Mouse (Mus musculus) urinary bladder, adult 2 months (tissue): ENCODE results near the gene Shroom3. TPM values are rescaled to one million over a fixed set of nuclear protein-coding genes. Genes with fewer than 3 reads are reported as not detected.

Source experiments
- DNase-seq: peaks from one replicate; pipeline ENCODE4 v3.0.0; 2022; ENCODE audit warnings: low spot score
- polyA plus RNA-seq: library from polyadenylated mRNA; depleted of rRNA; stranded (reverse); fragments of >200 nt; gene quantifications from 2 replicates; pipeline ENCODE4 v1.2.3, GENCODE M21; 2012

Gene Shroom3
- polyA plus RNA-seq, 1 experiment = 26.5 TPM

DNA sequence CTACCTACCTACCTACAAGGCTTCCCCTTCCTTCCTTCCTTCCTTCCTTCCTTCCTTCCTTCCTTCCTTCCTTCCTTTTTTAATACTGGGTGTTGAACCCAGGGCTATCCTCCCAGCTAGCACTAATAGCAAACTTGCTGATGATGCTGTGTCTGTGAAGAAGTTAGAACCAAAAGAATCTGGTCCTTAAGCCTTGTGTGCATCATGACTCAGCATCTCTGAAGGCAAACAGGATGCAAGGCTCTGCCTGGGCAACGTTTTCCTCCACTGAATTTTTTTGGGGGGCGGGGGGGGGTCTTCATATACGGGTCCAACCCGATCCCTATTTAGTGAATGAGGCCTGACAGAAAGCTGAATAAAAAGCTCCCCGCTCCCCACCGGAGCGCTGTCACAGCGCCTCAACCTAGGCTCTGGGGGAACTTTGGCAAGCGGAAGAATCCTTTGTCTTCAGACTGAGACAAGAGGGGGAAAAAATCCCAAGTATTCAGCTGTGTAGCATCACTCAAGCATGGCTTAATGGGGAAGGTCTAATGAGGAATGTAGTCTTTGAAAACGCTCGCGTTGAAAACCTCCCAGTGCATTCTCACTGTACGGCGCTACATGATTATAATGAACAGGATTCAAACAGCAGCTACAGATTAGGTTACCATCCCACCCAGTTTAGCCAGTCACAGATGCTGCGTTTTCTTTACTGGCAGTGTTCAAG is 15.0 kb downstream of the Shroom3 start:
- DNase-seq = no peak

DNA sequence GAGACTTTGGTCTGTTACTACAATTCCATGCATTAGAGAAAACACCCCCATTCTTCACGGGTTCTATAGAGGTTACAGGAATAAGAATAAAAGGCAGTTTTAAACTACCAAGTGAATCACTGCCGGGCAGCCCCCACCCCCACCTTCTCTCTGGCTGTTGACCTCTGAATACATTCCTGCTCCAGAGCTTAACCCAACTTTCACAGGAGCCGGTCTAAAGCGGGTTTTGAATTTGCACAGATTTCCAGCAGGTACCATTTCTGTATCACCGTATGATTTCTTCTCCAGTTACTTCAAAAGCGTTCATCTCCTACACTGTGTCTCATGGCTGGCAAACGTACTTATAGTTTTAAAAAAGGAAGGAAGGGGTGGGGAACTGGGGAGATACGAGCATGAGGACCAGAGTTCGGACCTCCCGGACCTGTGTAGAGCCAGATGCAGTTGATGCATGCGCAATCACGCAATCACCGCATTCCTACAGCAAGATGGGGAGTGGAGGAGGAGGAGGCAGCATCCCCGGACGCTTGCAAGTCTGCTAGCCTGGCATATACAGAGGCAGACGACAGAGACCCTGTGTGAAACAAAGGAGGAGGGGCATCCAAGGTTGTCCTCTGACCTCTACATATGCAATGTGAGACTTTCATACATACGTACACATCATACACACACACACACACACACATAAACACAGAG is 15.7 kb downstream of the Shroom3 start:
- DNase-seq = no peak

DNA sequence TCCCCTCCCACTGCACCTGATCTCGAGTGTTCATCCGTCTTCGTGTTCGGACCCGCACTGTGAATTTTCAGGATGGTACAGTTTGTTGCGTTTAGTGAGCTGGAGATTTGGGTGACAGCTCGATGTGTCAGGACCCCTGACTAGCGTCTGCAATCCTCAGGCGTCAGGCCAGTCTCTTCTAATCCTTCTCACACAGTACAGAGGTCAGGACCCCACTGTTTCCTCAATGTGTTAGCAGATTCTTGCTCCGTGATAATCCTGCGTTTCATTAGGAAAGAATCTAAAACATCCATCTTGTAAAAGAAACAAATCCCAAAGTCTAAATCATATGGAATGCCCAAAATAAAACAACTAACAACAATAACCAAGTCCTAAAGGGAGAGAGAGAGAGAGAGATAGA is 18.5 kb downstream of the Shroom3 start:
- DNase-seq = no peak

DNA sequence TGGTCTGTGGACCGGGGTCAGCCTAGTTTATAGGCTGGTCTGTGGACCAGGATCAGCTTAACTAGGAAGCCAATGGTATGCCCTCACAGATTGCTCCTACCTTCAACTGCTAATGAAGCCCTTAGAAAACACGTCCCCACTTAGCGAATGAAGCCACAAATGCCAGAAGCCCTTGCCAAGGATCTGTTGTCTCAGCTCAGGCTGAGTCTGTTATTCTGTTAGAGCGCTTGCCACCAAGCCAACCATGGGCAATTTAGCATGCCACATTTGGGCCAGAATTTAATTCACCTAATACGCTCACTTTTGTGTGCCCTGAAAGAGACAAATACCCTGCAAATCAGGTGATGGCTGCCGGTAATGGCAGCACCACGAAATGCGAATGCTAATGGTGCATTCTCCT is 20.4 kb downstream of the Shroom3 start:
- no peak for DNase-seq

DNA sequence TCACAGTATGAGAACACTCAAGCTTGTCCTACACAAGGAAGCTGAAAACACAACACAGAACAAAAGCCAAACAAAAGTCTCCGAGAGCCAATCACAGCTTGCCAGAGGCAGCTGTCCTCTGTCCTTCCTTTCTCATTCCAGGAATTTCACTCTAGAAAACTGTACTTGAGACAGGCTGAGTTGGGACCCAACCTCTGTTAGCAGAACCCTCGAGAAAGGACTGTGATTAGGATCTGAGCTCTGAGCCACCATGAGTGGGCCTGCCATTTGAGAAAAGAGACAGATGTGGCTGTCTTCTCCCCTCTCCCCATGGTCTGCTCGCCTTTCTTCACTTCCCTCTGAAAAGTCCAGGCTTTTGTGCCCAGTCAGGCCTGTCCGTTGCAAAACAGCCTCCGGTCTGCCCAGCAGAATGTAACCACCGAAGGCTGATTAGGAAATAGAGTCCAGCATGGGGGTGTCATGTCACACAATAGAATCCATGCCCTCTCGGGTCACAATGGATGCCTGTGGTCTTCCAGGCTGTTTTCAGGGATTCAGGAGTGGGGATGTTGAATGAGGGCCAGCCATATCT is 24.8 kb downstream of the Shroom3 start:
- DNase-seq = no peak

DNA sequence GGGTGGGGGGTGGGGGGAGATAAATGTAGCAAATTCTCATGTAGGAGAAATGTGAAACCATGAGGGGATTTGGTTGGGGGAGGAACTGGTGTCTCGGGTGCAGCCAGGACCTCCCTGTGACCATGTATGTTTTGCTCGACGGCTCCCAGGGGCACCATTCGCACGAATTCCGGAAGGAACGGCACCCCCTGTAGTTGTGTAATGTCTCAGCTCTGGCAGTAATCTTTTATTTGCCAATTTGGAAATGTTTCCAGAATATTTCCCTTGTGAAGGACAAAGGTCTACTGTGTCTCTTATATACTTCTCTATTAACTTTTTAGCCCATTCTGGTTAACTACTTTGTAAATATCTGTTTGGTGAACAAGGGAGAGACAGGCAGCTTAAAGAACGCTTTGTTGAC is 27.5 kb downstream of the Shroom3 start:
- DNase-seq = no peak

DNA sequence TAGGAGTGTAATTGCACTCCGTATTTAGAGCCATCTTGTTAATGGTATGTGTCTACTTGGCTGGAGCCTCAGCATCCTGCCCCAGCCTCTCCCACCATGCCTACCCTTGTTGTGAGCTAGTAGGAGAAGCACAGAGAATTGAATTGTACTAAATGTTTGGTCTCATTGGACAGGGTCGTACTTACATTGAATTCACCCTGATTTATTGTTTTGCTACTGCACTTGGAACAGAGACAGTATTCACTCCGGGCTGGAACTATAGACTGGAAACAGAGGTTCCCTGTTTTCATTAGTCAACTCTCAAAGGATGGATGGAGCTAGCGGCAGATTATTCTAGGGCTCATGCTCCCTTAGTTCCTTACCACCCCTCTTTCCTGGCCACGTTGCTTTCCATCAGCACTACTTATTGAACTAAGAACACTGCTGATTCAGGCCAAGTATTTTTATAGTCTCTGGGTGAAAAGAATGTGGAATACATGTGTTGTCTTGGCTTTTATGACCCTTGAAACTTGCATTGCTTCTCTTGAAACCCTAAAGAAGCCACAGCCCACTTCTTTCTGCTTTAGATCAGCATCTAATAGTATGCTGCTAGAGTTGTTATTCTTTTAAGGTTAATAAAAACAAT is 28.5 kb downstream of the Shroom3 start:
- DNase-seq = no peak

DNA sequence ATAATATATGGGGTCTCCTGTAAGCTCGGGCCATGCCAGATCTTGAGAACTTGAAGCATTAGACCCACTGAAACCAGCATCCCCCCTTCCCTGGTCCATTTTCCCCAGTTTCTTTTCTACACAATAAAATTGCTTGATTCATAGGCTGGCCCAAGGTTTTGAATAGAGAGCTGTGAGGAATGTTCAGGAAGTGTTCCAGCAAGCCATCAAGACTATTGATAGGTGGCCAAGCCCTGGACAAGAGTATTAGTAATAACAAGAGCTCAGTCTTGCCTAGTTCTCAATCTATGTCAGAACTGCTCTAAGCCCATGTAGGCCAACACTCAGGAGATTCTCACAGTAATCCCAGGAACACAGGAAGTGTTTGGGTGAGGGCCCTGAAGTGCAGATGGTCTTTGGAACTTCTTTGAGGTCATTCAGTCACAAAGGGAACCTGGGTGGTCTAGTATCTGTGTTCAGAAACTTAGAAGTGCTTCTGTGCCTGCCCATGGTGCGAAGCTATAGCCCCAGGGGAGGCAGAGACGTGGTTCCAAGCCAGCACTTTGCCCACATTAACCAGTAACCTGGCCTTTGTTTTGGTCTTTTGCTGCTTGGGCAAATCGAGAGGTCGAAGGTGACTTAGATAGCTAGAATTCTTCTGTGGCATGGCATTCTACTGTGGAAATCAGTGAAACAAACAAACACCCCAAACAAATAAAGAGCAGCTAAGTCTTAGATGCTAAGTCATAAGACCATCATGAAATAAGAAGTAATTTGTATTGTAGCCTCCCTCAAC is 29.6 kb downstream of the Shroom3 start:
- no peak for DNase-seq

DNA sequence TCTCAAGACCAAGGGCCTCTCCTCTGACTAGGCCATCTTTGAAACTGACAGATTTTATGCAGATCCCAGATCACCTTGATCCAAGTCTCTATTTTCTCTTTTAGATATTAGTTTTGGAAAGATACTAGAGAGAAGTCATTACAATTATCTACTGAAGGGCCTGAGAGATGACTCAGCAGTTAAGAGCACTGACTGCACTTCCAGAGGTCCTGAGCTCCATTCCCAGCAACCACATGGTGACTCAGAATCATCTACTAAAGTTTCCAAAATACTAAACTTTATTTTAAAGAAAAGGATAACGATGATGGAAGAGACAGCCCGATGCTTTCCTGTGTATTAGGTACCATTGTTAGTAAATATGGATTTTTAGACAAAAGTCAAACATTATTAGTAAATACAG is 31.7 kb downstream of the Shroom3 start:
- DNase-seq = no peak

DNA sequence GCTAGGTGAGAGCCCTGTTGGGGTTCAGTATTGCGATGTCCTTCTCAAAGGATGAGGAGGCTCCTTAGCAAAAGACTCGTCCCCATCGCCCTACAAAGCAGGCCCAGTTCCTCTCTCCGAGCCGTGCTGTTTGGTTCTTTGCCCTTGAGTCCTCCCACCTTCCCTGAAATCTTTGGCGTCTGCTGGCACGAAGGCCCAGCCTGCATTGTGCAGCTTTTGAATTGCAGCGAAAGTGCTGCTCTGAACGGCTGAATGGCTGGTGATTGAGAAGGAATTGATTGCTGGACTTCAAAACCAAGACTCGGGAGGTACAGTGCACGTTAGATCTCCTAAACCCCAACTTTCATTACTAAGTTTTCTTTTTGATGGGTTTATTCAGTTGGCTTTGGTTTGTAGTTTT is 32.1 kb downstream of the Shroom3 start:
- no peak for DNase-seq

DNA sequence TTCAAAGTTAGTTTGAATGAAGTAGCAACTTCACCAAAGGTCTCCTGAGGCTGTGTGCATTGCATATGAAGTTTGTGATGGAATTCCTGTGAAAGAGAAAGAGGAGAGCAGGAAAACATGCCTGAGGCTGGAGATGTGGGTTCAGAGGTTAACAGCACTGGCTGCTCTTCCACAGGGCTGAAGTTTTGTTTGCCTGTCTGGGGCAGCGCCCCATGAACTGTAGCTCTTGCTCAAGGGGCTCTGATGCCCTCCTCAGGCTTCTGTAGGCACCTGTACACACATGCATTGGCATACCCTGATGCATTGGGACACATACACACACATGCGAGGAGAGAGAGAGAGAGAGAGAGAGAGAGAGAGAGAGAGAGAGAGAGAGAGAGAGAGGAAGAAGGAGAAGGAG is 32.7 kb downstream of the Shroom3 start:
- no peak for DNase-seq

DNA sequence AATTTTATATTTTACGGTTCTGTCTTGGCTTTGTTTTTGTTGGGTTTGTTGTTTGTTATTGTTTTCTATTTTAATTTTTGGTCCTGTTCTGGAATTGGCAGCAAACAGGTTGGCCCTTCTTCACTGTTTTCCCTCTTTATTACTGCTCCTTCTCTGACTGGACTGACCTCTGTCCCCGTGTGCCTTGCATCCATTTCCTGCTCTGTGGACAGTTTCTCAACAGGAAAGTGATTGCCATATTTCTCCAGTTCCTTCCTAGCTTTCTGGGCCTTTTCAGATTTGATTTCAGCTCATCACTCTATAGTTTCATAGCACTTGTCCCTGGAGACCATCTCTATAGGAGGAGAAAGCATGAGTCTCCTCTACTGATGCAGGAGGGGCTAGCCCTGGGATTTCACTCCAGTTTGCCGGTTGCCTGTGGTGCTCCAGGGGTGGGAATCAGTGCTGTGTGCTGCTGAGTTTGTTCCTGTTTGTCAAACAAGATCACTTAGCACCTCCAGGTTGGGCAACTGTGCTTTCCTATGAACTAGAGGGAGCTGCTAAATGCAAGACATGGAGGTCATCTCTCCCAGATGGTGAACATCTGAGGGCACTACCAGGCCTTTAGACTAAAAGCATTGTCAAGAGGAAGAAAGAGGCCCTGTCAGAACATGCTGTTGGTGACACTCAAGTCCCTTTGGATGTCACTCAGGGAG is 34.6 kb downstream of the Shroom3 start:
- no peak for DNase-seq

DNA sequence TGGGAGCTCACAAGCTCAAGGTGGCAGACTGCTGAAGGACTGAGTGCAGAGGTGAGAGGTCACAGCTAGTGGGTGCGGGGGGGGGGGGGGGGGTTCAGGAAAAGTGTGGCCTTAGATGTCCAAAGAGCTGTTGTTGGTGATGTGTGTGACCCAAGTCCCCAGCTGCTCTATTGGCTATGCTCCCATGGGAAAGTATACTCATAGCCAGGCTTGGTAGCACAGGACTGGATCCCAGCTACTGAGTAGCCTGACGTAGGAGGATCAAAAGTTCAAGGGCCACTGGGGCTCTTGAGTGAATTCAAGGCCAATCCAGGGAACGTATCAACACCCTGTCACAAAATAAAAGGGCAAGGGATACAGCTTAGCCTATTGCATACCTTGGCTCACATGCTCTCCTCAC is 35.6 kb downstream of the Shroom3 start:
- no peak for DNase-seq

DNA sequence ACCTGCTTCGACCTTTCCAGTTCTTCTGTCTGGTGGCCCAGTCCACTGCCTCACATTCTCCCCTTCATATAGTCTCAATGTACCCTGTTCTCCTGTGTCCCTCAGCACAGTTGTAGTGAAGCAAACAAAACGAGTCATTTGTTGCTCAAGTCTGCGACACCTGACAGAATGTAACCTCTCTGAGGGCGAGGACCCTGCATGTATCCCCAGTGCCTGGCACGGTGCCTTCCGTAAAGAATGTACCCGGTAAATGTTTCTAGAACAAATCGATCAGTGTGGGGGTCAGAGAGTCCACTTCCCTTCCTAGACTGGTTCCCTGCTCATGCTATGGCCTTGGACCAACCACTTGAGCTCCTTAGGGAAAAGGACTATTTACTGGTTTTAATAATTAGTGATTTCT is 38.4 kb downstream of the Shroom3 start:
- no peak for DNase-seq

DNA sequence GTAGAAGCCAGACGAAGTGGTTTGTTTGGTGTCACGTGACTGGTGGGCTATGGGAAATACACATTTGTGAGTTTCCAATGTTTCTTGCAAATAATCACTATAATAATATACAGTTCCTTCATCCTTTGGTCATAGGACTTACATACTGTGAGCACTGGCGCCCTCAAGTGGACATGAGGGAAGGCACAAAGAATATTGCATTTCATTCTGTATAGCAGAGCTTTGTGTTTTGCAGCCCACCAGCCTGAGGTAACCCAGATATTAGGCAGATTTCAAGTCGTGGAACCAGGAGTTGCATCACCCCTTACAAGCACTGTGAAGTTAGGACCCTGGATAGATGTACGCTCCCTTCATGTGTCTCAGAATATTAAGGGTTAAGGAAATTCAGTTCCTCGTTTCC is 42.7 kb downstream of the Shroom3 start:
- DNase-seq = no peak

DNA sequence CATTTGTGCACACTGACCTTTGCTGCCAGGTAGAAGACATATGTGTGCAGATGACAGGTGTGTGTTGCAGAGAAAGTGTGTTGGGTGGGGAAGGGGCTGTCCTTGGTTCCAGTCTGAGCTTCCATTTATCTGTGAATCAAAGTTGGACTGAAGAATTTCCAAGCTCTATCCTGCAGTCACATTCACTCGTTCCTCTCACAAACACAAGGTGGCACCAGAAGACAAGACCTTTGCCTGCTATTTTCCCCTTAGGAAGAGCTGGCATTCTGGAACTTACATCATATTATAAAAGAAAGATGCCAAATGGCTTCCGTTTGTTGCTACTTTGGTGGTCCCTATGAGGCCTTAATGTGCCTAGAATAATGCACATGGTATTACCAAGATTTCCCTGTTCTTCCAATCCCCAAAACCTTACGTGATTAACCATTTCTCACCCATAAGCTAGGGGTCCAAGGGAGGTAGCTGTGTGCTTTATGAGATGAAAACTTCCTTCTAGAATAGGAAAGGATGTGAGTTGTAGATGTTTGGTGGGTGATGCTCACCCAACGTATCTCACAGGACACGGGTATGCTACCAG is 45.1 kb downstream of the Shroom3 start:
- no peak for DNase-seq

DNA sequence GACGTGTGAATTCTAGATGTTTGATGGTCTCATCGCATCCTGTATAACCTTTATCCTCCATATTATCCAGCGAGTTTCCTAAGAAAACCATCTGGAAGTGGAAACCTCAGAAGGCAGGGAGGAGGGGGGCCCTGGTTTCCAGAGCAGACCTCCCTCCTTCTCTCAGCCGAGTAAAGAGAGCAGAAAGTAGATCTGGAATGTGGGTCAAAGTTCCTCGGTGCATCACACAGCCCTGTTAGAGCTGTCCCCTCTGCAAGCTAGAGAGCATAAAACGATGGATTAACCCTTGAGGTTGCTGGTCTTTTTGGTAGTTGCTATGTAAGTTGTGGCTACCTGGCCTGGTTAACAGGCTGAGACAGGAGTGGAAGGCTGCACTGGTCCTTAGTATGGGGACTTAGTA is 46.0 kb downstream of the Shroom3 start:
- no peak for DNase-seq

DNA sequence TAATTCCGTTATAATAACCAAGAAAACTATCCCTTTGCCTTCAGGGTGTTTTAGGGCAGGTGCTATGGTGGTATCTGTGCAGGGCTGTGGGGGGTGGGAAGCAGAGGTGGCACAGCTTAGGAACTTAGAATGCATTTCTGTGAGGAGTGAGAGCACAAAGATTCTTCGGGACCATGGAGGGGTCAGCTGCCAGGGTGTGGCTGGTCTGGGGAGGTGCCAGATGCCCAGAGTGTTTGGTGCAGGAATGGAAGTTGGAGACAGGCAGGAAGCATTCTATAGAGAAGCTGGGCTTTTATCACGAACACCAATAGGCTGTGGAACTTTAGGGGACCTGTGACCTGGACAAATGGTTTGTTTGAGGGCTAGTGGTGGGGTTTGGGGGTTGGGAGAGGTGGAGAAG is 58.6 kb downstream of the Shroom3 start:
- no peak for DNase-seq

DNA sequence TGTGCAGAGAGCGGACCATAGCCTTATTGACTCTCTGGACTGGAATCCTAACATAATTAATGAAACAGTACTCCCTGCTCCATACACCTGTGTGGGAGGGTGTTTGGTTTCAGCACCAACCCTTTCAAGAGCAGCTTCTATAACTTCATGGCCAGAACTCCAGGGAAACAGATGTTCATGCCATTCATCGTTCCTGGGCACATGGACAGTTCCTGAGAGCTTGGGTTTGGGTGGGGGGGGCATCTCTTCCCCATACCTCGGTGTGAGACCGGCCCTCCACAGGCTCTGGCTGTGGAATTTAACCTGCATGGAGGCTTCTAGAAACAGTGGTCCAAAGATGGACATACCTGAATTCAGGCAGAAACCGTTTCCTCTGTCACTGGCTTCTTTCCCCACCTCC is 59.5 kb downstream of the Shroom3 start:
- no peak for DNase-seq

DNA sequence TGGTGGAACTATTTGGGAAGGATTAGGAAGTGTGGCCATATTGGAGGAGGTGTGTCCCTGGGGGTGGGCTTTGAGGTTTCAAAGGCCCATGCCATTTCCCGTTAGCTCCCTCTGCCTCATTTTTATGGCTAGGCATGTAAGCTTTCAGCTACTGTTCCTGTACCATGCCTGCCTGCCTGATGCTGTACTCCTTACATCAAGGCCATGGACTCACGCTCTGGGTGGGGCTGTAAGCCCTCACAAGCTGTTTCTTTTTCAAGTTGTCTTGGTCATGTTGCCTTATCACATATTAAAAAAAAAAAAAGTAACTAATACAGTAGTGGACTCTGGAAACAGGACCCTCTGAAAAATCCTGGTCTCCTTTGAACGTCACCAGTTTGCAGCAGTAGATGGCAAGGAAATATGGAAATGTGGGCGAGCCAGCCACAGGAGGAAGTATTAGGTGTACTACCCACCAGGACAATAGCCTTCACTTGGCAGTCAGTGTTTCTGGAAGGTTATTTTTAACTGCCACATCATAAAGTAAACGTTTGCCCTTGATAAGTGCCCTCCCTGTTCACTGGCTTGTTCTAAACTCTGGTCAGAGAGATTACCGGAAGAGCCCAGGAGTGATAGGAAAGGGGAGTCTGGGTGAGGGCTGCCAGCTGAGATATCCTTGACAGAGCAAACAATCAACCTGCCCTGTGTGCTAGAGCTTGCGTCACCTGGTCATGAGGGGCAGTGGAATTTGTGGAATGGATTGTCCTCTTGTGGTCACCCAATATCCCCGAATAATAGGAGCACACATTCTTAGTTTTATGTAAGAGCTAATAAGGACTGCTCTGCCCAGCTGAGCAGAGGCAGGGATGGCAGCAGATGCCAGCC is 62.4 kb downstream of the Shroom3 start:
- DNase-seq = no peak
